Mouse (Mus musculus) lung, postnatal 4 days (tissue): ENCODE results near the gene Usp25.
A peak's percentile ranks its signal among the peaks of the same experiment; 100 is the strongest.

Source experiments
- DNase-seq, 2 experiments: peaks; one replicate each; pipeline ENCODE4 v3.0.0; 2021

Gene Usp25

GRCm38 (mm10) chr16:77034751-77035150 is 21.2 kb downstream of the Usp25 start:
- DNase-seq: no peak

DNA sequence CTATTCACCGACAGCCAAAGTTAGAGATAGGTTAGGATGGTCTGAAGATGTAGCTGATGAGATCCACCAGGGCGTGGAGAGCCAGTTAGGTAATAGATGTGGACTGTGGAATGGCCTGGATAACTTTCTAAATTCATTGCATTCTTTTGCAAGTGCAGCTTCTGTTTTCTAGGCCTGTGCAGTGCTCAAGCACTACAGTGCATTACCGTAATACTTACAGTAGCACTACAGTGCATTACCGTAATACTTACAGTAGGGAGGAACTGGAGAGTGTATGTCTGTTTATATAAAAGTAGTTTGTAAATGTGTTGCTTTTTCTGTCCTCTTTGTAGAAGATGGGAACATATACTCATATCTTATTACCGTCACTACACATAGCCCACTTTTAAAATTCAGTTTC is 28.1 kb downstream of the Usp25 start:
- DNase-seq: no peak

- no peak for DNase-seq
Measured at GRCm38 (mm10) chr16:77043499-77043898, 30.0 kb downstream of the Usp25 start.

DNA sequence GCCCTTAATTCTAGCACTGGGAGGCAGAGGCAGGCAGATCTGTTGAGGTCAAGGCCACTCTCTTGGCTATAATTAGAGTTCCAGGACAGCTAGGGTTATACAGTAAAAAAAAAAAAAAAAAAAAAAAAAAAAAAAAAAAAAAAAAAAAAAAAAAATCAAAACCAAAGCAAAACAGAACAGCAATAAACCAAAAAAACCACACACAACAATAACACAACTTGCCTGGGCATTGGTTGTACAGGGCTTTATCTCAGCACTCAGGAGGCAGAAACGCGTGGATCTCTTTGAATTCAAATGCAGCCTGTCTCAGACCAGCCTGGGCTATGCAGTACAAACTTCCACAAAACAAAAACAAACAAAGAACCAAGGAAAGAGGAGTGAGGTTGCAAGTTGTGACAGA is 40.7 kb downstream of the Usp25 start:
- DNase-seq: no peak

DNA sequence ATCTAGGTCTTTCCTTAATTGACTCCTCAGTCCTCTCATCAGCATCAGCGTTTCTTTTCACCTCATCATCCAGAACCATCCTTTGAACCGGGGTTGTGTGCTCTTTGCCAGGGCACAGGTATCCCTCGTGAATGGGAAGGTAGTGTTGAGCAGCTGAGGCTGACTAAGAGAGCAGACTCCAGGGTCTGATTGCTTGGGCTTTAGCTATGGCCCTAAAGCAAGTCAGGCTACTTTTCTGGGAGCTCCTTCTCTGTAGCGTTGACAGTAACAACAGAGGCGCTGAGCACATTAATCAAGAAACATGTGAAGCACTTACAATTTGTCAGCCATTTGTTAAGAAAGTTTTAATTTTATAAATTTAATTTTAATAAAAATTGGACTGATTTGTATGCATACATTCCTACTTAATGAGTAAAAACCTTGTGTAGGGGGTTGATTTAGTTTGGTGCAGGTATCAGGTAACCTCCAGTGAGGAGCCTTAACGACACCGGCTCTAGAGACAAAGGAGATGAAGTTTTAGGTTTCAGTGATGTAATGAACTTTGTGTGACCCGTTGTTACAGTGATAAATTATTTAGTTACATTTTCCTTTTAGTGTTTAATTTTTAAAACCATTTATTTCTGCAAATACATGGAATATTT is 42.1 kb downstream of the Usp25 start:
- DNase-seq: no peak

DNA sequence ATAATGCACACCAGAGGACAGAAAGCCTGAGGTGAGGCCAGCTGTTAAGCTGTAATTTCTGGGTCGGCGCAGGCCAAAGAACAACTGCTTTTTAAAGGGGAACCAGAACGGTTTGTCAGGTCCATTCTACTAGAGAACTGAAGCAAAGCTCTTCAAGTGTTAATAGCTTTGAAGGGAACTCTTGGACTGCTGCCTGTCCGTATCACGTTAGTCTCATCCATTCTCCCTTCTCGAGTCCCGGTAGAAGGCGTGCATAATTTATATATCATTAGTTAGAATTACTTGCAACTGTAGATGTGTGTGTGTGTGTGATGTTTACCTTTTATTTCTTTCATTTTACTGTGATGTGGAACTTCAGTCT is 42.6 kb downstream of the Usp25 start:
- DNase-seq: no peak

- DNase-seq: no peak
Measured at GRCm38 (mm10) chr16:77058567-77058966, 45.1 kb downstream of the Usp25 start.

DNA sequence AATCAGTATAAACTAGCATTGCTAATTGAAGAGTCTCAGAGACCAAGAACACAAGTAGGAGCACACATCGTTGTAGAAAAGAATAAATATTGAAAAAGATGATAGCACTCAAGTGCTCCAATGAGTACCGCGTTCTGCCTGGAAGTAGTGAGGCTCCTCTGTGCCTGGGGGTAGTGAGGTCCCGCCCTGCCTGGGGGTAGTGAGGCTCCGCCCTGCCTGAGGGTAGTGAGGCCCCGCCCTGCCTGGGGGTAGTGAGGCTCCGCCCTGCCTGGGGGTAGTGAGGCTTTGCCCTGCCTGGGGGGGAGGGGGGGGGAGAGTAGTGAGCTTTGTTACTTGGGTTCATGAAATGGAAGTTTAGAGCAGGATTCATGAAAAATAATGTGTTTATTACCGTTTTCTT is 46.7 kb downstream of the Usp25 start:
- DNase-seq: peak; percentile 73 to 82

DNA sequence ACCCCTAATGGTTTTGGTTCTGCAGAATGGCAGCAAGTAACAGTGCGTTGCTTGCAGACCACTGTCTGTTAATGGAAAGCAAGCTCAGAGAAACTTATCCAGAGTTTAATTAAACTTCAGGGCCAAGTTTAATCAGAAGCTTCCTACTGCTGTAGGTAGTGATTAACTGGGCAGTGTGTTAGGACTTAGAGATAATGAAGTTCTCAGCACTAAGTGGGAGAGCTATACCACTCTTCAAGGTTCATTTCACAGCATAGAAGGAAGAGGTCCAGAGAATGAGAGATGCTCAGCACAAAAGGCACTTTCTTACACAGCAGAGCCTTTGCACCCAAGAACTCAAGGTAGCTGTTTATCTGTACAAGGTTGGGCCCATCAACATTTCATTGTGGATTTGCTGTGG is 50.4 kb downstream of the Usp25 start:
- no peak for DNase-seq

GRCm38 (mm10) chr16:77076954-77077735 is 63.6 kb downstream of the Usp25 start:
- DNase-seq: no peak

DNA sequence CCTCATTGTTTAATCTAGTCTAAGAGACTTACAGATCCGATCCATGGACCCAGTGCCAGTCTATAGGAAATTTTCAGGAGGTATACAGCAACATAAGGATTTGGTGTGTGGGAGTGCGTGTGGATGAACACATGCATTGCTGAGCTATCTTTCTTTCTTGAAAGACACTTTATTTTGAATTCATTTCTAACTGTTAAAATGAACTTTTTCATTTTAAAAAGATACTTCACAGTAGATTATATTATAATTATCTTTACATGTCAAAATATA is 64.2 kb downstream of the Usp25 start:
- DNase-seq: no peak

DNA sequence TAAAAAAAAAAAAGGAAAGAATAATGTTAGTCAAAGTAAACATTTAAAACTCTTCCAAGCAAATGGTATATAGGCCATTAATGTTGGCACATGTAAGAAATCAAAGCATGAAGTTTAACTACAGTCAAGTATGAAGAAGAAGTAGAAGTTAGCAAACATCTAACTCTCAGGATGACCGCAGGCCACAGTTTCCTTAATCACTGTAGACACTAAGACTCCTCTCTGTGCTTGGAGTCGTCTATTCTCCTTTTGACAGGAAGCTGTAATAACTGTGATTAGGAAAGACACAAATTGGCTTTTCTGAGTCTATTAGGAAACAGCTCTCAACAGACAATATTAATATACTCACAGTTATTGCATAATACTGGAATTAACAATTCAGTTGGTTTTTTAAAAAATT is 70.6 kb downstream of the Usp25 start:
- no peak for DNase-seq

GRCm38 (mm10) chr16:77089806-77090205 is 76.3 kb downstream of the Usp25 start:
- DNase-seq: no peak

DNA sequence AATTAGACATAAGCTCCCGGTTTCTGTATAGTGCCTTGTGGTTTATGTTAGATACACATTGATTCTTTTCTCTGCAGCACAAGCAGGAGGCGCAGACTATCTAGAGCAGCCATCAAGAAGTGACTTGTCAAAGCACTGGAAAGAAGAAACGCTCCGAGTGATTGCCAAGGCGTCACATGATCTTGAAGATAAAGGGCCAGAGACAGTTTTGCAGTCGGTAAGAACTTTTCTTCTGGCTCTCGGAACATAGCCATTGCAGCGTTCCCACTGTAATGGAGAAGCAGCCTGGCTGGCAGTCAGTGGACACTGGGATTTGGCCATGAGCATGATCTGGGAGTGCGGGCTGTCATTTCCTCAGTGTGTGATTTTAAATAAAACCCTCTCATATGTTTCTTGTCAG is 80.0 kb downstream of the Usp25 start:
- peak; percentile 9 to 61 for DNase-seq

GRCm38 (mm10) chr16:77095017-77095551 is 81.6 kb downstream of the Usp25 start:
- no peak for DNase-seq

DNA sequence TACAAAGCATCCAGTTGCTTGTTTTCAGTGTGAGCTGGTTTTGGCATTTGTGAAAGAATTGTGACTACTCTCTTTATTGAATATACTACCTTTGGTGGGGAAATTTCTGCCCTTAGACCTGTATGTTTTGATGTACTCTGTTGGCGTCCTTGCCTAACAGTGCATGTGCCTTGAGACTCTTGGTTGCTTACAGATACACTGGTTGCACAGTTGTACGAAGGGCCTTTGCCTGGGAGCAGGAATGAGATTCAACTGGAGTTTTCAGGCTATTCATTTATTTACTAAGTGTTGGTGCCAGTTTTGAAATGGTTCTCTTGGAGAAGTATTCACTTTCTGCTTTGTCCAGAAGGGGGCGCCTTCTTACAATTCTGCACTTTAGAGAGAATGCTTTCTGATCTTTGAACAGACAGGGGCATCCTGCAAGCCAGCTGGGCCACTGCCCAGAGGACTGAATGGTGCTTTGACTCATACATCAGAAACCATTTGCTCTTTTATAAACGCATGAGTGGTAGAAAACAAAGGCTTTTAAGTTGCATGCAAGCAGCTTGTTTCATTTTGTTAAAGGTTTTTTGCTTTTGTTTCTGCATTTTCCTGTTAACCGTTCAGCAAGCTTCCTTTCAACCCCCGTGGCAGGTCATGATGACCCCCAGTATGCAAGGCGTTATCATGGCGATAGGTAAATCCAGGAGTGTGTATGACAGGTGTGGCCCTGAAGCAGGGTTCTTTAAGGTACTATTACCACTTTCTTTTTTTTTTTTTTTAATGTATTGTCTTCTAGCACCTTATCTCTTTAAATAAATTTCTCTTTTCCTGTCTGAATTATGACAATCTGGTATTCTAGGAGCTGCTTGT is 85.7 kb downstream of the Usp25 start:
- DNase-seq: peak; percentile 63 to 70

DNA sequence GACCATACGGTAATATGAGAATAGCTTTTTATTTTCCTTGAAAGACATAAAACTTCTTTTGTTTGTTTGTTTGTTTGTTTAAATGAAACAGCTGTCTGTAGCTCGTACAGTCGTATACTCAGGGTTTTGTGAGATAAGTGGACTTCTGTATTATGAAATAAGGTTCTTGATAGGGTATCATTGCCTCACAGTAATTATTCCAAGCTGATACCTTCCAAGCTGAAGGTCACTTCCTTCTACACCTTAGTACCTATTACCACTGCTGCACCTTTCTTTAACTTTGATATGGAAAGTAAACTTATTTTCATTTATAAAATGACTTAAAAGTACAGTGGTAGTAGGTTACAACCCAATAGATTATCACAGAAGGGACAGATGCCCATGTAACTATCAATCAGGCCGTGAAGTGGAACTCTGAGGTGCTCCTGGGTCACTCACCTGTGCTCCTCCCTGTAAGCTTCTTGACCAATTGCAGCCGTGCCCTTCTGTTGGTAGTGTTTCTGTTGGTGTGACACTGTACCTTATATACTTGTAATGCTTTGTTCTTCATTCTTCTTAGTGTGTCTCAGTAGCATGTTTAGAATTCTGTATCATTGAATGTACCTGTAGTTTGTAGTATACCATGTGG is 90.2 kb downstream of the Usp25 start:
- no peak for DNase-seq

- no peak for DNase-seq
Measured at GRCm38 (mm10) chr16:77111268-77111667, 97.8 kb downstream of the Usp25 start.

DNA sequence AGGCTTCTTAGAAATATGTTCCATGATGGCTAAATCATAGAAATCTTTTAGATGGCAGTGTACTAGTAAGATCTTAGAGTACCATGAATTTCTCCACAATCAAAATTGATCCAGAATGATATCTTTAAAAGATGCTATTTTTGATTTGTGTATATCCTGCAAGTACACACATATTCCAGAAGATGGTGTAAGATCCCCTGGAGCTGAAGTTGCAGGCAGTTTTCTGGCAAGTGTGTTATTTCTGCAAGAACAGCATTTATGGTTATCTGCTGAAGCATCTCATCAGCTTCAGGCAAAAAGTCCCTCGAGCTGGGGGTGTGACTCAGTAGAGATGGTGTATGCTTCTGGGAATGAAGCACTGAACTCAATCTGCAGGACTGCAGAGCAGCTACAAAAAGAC is 112.4 kb downstream of the Usp25 start:
- DNase-seq: no peak

GRCm38 (mm10) chr16:77128683-77129082 is 115.2 kb downstream of the Usp25 start:
- no peak for DNase-seq

- DNase-seq: no peak
Measured at GRCm38 (mm10) chr16:77133055-77133454, 119.5 kb downstream of the Usp25 start.

- DNase-seq: no peak
Measured at GRCm38 (mm10) chr16:77140651-77141050, 127.1 kb downstream of the Usp25 start.

DNA sequence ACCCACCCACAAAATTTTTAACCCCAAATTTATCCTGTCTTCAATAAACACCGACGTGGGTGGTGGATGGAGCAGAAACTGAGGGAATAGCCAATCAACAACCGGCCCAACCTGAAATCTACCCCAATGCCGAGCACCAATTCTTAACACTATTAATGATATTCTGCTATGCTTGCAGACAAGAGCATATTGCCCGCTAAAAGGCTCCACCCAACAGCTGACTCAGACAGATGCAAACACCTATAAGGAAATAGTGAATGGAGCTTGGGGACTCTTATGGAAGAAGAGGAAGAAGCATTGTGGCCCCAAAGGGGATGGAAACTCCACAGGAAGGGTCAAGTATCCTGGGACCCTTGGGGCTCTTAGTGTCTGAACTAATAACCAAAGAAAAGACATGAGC is 133.3 kb downstream of the Usp25 start:
- no peak for DNase-seq
